ENCODE assay signal across 9 mouse cellular contexts in the genomic region with DNA sequence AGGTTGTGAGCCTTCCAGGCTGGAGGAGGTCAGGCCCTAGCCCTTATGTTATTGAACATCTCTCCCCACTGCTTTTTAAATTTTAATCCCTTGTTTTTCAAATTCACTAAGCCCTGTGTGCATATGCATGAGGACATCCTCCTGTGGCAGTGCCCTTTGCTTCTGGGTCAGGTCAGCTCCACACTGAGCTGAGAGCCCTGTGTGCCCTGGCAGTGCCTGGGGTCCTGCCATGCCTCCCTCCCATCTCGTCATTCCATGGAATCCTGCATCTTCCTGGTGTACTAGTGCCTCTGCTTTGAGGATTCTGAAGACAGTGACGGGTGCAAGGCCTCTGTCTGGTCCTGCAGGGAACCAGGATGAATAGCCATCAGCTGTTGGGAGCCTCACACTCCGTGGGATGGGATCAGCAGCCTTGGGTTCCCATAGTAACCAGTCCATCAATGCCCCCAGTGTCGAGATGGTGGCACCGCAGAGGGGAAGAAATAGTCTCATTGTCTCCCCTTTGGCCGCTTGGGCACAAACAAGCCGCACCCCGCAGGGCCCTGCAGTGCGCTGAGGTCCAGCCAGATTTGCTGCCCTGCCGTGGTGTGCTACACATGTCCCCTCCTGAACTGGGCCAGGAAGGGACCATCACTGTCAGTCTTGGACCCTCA. TPM values are rescaled to one million over a fixed set of nuclear protein-coding genes. Genes with fewer than 3 reads are reported as not detected.
DNase-seq lines count a peak whose midpoint lies in the region; ATAC-seq and TF ChIP-seq lines count a peak whose summit lies in the region.
"Had no signal": no experiment of that assay in that cellular context is flagged by ENCODE, and none has a peak within 500 bp of the region (broad histone marks: within the 10 kb centered on the region; RNA-seq: fewer than 3 reads in every experiment).

No protein-coding gene starts in this region.

- no peak for TF ChIP-seq POLR2A in ES-Bruce4 (IDR thresholded peaks at IDR 0.05; ENCODE audit: insufficient read depth, low read length)

- TF ChIP-seq CTCF in ES-Bruce4 (IDR thresholded peaks at IDR 0.05; ENCODE audit: low read depth, low read length): no peak
- no peak for TF ChIP-seq CTCF in intestine, postnatal 0 days (IDR thresholded peaks at IDR 0.05; ENCODE audit: low read depth)

- 0 out of 2 replicates have a peak overlapping the region, but pooled peaks have one; percentile 53 for H3K27ac ChIP-seq in ES-Bruce4 (ENCODE audit: insufficient read depth, low read length)
- H3K27ac ChIP-seq in hindbrain, embryonic 11.5 days (ENCODE audit: low read depth, low read length): no peak overlapping the region
- no peak overlapping the region for H3K27ac ChIP-seq in intestine, postnatal 0 days (ENCODE audit: low read depth, low read length)
- H3K27ac ChIP-seq: embryonic facial prominence, embryonic 13.5 days had no signal

- WGBS in hindbrain, embryonic 11.5 days: 19% methylated on average over 10 of the region's 10 CpGs
- WGBS in intestine, postnatal 0 days: 69% methylated on average over 10 of the region's 10 CpGs

- H3K9ac ChIP-seq in ES-Bruce4 (ENCODE audit: low read depth, poor library complexity, severe bottlenecking): no peak overlapping the region
- H3K9ac ChIP-seq in hindbrain, embryonic 11.5 days (ENCODE audit: low read depth, low read length): no peak overlapping the region
- H3K9ac ChIP-seq in intestine, postnatal 0 days (ENCODE audit: low read depth, low read length): no peak overlapping the region
- H3K9ac ChIP-seq: embryonic facial prominence, embryonic 13.5 days had no signal

- intact Hi-C loops in gastrocnemius, postnatal 36 days (cut with DNase I): no loop called here

- peak; percentile 59 for DNase-seq in cerebellum, adult 9-10 months
- DNase-seq in hindbrain, embryonic 11.5 days (ENCODE audit: low spot score): peak; percentile 68
- DNase-seq in mesoderm, embryonic 11.5 days (ENCODE audit: low read depth, low spot score): peak; percentile 61
- DNase-seq in gastrocnemius, postnatal 36 days: no peak

- TF ChIP-seq EP300 in ES-Bruce4 (IDR thresholded peaks at IDR 0.05; ENCODE audit: insufficient read depth, low read depth, low read length): 0 out of 2 replicates have a peak, but pooled peaks have one; percentile 15

- no peaks in the 10 kb centered on the region for H3K36me3 ChIP-seq in ES-Bruce4 (ENCODE audit: control insufficient read depth, insufficient read depth, low read length, poor library complexity, severe bottlenecking)
- H3K36me3 ChIP-seq in hindbrain, embryonic 11.5 days (ENCODE audit: control insufficient read depth, insufficient read depth, low read length): no peaks in the 10 kb centered on the region
- H3K36me3 ChIP-seq in intestine, postnatal 0 days (ENCODE audit: control insufficient read depth, insufficient read depth): no peaks in the 10 kb centered on the region
- H3K36me3 ChIP-seq: embryonic facial prominence, embryonic 13.5 days had no signal

- H3K4me2 ChIP-seq in hindbrain, embryonic 11.5 days (replicated peaks; ENCODE audit: low read depth, low read length): no peak overlapping the region
- no peak overlapping the region for H3K4me2 ChIP-seq in intestine, postnatal 0 days (replicated peaks; ENCODE audit: low read depth)
- H3K4me2 ChIP-seq: embryonic facial prominence, embryonic 13.5 days had no signal

- ATAC-seq in hindbrain, embryonic 11.5 days (ENCODE audit: low FRiP score): peak; percentile 91
- ATAC-seq in inflammation-experienced regulatory T-cells, adult 6 months: no peak
- no peak for ATAC-seq in intestine, postnatal 0 days
- ATAC-seq in megakaryocyte-erythroid progenitor cell, adult 5-6 weeks (replicated peaks; ENCODE audit: low FRiP score, low TSS enrichment, poor library complexity, severe bottlenecking): no peak

- H3K4me1 ChIP-seq in ES-Bruce4 (ENCODE audit: control insufficient read depth, insufficient read depth, low read length): peaks cover 16% of the 10 kb centered on the region
- 0 out of 2 replicates have a peak, but pooled peaks cover 2% of the 10 kb centered on the region for H3K4me1 ChIP-seq in hindbrain, embryonic 11.5 days (replicated peaks; ENCODE audit: control insufficient read depth, insufficient read depth, low read length)
- H3K4me1 ChIP-seq in intestine, postnatal 0 days (replicated peaks; ENCODE audit: control insufficient read depth, insufficient read depth, low read length): no peaks in the 10 kb centered on the region
- H3K4me1 ChIP-seq: embryonic facial prominence, embryonic 13.5 days had no signal

- no peaks in the 10 kb centered on the region for H3K27me3 ChIP-seq in ES-Bruce4 (ENCODE audit: control insufficient read depth, insufficient read depth, low read length, poor library complexity, severe bottlenecking)
- no peaks in the 10 kb centered on the region for H3K27me3 ChIP-seq in hindbrain, embryonic 11.5 days (ENCODE audit: control insufficient read depth, insufficient read depth, low read length)
- no peaks in the 10 kb centered on the region for H3K27me3 ChIP-seq in intestine, postnatal 0 days (replicated peaks; ENCODE audit: control insufficient read depth, insufficient read depth, low read length)

- H3K9me3 ChIP-seq in ES-Bruce4 (replicated peaks; ENCODE audit: control insufficient read depth, insufficient read depth, low read length, poor library complexity, severe bottlenecking): no peaks in the 10 kb centered on the region
- no peaks in the 10 kb centered on the region for H3K9me3 ChIP-seq in hindbrain, embryonic 11.5 days (ENCODE audit: control insufficient read depth, low read length)
- H3K9me3 ChIP-seq in intestine, postnatal 0 days (ENCODE audit: control insufficient read depth): no peaks in the 10 kb centered on the region
- H3K9me3 ChIP-seq: embryonic facial prominence, embryonic 13.5 days had no signal

- no peak overlapping the region for H3K4me3 ChIP-seq in ES-Bruce4 (ENCODE audit: low read depth, low read length)
- H3K4me3 ChIP-seq in hindbrain, embryonic 11.5 days (ENCODE audit: low read depth, low read length): no peak overlapping the region
- H3K4me3 ChIP-seq in intestine, postnatal 0 days (ENCODE audit: low read depth, low read length): no peak overlapping the region
- H3K4me3 ChIP-seq: embryonic facial prominence, embryonic 13.5 days had no signal

RNA-seq across cellular contexts. Expression of a gene that starts 9.5 kb away (rescaled TPM):
- polyA plus RNA-seq in ES-Bruce4 (2011; ENCODE audit: insufficient read depth, insufficient read length, low read depth, missing spikeins): 38.5 and 39.5 TPM in 2 replicates
- 1.1 and 2.4 TPM in 2 replicates for polyA plus RNA-seq in hindbrain, embryonic 11.5 days (2014; fragmentation: Nextera tagmentation; extraction: Ambion mirVana)
- not detected for polyA plus RNA-seq in inflammation-experienced regulatory T-cells, adult 6 months (2017; shearing (Covaris generic))
- total RNA-seq in gastrocnemius, postnatal 36 days (2021): 10 to 100 TPM; 19.0 to 19.6 TPM
- 4.7 and 5.3 TPM in 2 replicates for polyA plus RNA-seq in intestine, postnatal 0 days (2015; fragmentation: Nextera tagmentation; extraction: Ambion mirVana)
- total RNA-seq in megakaryocyte-erythroid progenitor cell, adult 5-6 weeks (2014; fragmentation: Nextera tagmentation): 0.26 TPM in 1 of 2 replicates, not detected in the other
- total RNA-seq in megakaryocyte-erythroid progenitor cell, adult 5-6 weeks (2017): 0.38 TPM in 1 of 2 replicates, not detected in the other

Comparison
In these comparisons a context has a peak if more than half of its experiments do, and no peak if none do; other contexts are left out.
1. DNase-seq: peak in cerebellum, adult 9-10 months (single experiment), hindbrain, embryonic 11.5 days (single experiment) and mesoderm, embryonic 11.5 days (single experiment); none in gastrocnemius, postnatal 36 days (0 of 2).